Mouse (Mus musculus) testis, adult 2 months (tissue): ENCODE measurements at regions not wholly inside any gene's neighbourhood (a gene's known extent, or its start where the extent isn't known, plus 50 kb on each side); places are given as distances from the start of the nearest gene placed in this dataset.

Experiments used
- CTCF ChIP-seq: fragments of 200-500 bp; IDR thresholded peaks from 2 replicates; pipeline ENCODE4 v1.5.1; 2012; ENCODE audit warnings: low read depth, mild to moderate bottlenecking, inconsistent platforms, low read length, moderate library complexity; ENCODE audit not compliant: control insufficient read depth, insufficient read depth, insufficient replicate concordance
- POLR2A ChIP-seq: fragments of 200-500 bp; IDR thresholded peaks from 2 replicates; pipeline ENCODE4 v1.6.1; 2012; ENCODE audit warnings: low read depth, mild to moderate bottlenecking, inconsistent platforms, low read length, moderate library complexity; ENCODE audit not compliant: control insufficient read depth

- TF ChIP-seq CTCF (no peak), POLR2A (no peak)
Measured at GRCm38 (mm10) chr10:111789264-111789663, 183.2 kb upstream of the Krr1 start.
